Mouse (Mus musculus): ENCODE results near the gene Serpinb6b.
"Not testable (repeated sequence)": the region's sequence is repeated elsewhere in the genome, so short reads cannot be mapped to it uniquely, and the experiment has no call there.

The Serpinb6b gene

DNA sequence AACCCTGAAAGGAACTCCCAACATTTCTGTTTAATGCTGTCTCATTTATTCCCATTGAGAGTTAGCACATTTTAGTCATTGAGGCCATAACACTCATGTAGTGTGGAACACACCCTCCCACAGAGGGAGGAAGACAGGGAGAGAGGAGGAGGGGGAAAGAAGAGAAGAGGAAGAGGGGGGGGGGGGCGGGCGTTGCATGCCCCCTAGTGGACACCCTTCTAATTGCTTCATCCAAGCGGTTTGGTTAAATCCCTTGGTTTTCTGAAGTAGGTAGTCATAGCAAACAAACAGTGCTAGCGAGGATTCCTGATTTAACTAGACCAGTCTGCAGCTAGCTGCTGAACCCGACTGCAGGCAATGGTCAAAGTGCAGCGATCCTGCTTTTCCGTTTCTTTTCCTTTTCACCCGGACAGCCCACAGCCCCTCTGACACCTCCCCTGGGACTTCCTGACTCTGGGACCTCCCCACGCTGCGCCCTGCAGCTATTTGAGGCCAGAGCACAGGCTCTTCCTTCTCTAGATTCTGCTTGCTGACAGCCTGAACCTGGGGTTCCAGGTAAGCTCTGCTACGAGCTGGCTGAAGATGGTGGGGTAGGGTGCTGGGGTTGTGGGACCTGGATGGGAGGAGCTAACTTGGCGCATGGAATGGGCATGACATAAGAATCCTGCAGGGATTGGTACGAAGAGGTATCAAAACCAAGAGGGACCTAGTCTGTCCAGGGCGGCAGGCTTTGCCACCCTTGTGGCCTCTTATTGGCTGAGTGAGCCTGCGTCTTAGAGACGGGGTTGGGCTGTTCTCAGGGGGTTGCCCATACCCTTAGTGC, at the start of gene Serpinb6b:
Gene Serpinb6b (plus strand): TSS at position 221 of the 823 bp plus-strand sequence.
- no peak for DNase-seq (ENCODE audit: extremely low spot score, low read depth, low spot score)

- no peak for DNase-seq (ENCODE audit: extremely low spot score, low read depth, low spot score)
These were observed 42.4 kb upstream of the Serpinb6b start for GRCm38 (mm10) chr13:32922622-32923021.

DNA sequence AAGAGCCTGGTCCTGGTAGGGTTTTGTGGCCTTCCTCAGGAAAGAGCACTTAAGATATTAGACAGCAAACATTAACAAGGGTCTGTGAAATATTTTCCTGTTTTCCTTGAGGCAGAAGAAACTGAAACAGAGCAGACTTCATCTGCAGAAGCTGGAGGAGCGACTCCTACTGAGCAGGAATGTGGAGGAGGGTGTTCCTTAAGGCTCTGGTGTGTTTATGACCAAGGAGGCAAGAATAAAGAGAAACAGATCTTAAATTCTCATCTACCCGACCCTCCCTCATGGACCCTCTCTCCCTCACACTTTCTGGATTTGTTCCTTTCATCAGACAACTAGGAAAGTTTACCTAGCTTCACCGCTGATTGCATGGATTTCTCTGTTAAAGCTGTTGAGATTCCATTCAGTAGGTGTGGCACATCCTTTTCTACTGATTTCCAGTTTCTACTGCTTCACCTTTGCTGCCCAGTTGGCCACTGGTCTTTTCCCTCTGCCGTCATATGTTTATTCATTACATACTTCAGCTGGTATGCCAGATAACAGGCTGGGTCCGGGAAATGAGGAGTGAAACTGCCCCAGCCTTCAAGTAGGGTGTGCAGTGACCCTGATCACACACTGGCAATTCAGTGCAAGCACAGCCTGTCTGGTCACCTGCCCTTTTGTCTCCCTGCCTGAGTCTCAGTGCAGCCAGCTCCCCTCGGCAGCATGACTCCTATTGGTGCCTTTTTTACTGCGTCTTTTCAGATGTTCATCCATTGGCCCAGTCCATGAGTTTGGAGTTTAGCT, 40.2 kb upstream of the Serpinb6b start:
- no peak for DNase-seq (ENCODE audit: extremely low spot score, low read depth, low spot score)

GRCm38 (mm10) chr13:32926661-32927060, 38.3 kb upstream of the Serpinb6b start:
- DNase-seq (ENCODE audit: extremely low spot score, low read depth, low spot score), result no peak

DNA sequence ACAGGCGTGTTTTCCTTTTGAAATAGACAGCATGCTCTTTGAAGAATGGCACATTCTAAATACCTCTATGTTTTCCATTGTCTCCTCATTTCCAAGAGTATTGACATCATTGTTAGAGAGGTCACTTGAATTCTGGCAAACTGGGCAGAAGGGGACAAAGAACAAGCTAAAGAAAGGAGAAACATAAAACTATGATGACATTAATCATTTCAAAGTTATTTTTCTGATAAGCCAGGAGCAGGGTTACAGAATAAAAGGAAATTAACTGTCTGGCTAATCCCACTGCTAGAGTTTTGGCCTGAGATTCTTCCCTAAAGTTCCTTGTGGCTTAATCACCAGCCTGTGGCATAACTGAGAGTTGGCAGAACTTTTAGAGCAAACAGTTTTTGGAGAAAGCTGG, 37.8 kb upstream of the Serpinb6b start:
- no peak for DNase-seq (ENCODE audit: extremely low spot score, low read depth, low spot score)

DNA sequence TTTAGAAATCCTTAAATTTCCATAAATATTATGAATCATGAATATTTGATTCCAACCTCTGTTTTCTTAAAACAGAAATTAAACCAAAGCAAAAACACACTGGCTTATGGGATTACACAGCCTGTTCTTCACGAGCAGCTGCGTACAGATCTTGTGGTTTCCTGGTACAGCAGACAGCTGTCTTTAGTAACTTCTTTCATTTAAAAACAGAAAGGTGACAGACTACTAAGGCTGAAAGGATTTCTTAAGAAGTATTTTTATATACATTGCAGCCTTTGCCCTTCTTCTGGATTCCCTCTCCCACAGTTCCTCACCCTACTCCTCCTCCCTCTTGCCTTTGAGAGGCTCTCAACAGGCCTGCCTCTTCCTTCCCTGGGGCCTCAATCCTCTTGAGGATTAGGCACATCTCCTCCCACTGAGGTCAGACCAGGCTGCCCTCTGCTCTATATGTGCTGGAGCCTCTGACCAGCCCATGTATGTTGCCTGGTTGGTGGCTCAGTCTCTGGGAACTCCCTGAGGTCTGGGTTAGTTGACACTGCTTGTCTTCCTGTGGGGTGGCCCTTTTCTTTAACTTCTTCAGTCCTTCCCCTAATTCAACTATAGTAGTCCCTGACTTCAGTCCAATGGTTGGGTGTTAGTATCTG, 35.8 kb upstream of the Serpinb6b start:
- DNase-seq (ENCODE audit: extremely low spot score, low read depth, low spot score), result no peak

DNA sequence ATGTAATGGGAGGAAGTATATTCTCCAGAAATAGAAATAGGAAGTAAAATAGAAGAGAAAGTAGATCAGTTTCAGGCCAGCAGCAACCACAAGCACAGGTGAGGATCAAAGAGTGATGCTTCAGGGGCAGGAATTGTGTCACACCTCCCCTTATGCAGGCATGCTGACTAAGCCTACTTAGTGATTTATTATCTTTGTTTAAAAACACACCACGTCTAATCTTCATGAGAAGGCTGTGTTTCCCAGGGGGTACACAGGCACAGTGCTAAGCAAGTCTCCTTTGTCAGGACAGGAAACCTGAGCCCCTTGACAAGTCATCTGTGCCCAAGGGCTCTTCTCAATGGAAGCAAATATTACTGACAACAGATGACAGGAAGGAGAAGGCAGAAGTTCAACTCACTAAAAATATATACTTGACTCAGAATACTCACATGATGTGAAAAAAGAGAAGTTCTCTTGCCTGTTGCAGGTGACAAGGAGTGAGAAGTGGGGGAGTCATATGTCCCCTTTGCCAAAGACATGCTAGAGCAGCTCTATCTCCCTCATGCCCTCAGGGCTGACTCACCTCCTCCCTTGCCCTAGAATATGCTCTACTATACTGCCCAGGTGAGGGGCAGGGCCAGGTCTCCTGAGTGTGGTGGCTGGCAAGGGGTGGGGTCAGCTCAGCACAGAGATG, 30.2 kb upstream of the Serpinb6b start:
- no peak for DNase-seq (ENCODE audit: extremely low spot score, low read depth, low spot score)

DNA sequence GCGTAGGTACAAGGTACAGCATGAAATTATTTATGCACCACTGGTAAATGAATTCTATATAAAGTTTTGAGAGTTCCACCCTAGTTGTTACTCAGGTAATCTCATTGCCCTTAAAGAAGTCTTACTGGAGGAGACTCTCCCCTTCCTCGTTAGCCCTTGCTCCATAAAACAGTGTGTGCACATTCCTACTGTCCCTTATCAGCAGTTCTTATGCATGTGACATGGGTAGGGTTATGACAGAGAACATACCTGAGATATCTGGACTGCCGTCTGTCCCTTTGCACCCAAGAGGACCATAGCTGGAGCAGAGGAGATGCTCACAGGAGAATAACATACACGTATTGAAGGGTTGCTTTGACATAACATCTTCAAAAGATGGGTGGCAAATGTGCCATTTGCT, 26.7 kb upstream of the Serpinb6b start:
- not testable (repeated sequence) for DNase-seq (ENCODE audit: extremely low spot score, low read depth, low spot score)

DNA sequence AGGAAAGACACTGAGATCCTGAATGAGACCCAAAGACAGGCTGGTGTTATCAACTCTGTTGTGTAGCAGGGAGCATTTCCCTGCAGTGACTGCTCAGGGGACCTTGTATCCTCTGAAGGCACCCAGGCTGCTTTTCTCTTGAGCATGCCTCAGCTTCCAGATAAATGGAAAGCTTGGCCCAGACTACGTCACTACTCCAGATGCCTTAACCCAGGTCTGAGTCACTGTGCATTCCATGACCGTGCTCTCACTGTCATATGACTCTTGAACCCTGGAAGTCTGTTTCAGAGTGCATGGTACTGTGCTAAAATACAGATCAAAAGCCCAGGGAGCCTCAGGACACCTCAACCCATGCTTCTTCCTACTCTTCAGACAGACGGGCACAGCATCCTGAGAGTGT, 25.8 kb upstream of the Serpinb6b start:
- not testable (repeated sequence) for DNase-seq (ENCODE audit: extremely low spot score, low read depth, low spot score)

DNA sequence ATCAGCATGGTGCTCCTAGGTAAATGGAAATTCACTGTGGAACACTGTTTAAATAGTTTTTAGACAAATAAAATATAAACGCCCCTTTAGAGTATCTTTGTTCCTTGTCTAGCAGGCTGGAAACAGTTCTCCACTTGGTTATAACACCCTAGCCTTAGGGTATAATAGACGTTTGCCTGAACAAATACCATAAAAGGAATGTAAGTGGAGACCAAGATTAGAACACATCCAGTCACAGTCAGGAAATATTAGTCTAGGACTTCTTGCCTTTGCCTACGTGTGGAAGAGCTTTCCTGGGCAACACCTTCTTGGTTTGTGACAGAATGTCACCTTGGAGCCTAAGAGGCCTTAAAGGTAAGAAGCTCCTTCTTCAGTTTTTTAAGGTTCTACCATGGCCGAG, 8.5 kb upstream of the Serpinb6b start:
- no peak for DNase-seq (ENCODE audit: extremely low spot score, low read depth, low spot score)

- no peak for DNase-seq (ENCODE audit: extremely low spot score, low read depth, low spot score)
These were observed 7.1 kb upstream of the Serpinb6b start for GRCm38 (mm10) chr13:32957917-32958316.

GRCm38 (mm10) chr13:32958521-32958920, 6.5 kb upstream of the Serpinb6b start:
- not testable (repeated sequence) for DNase-seq (ENCODE audit: extremely low spot score, low read depth, low spot score)

GRCm38 (mm10) chr13:32963990-32964753, 837 bp upstream of the Serpinb6b start:
- no peak for DNase-seq (ENCODE audit: extremely low spot score, low read depth, low spot score)

DNA sequence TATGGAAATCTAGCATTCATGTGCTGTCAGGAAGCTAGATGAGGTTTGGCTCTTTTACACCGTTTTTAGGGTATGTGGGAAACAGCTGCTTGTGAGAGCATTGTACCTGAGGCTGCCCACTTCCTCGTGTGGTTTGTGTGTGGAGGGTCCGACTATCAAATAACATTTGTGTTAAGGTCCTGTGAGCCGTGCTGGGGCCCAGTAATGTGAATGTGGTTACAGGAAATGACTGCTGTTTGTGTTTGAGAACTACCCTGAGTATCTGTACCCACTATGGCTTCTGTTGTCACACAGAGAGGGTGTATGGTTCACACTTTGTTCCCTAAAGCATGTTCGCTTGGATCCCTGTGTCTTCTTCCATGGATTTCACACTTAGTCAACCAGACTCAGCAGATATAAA, 1.1 kb downstream of the Serpinb6b start:
- DNase-seq (ENCODE audit: extremely low spot score, low read depth, low spot score), result no peak

- DNase-seq (ENCODE audit: extremely low spot score, low read depth, low spot score), result no peak
These were observed 2.2 kb downstream of the Serpinb6b start for GRCm38 (mm10) chr13:32967233-32967632.

DNA sequence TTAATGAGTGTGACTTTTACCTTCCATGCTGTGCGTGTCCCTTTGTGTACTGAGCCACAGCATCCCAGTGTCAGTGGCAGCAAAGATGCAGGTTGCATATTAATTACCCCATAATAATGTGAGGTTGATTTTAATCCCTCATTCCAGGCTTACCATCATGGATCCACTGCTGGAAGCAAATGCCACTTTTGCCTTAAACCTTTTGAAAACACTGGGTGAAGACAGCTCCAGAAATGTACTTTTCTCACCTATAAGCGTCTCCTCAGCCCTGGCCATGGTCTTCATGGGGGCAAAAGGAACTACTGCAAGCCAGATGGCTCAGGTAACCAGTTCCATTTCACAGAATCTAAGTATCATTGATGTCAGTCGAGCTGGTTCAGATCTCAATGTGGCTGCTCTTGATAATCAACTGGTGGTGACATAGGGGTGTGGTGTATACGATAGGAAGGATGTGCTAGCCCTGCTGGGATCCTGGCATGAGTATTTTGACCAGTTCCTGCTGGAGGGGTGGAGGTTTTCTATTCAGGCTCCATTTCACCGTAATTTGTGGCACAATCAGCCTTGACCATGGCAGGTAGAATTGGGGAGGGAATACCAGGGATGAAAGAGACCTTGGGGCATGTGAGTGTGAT, 3.5 kb downstream of the Serpinb6b start:
- DNase-seq (ENCODE audit: extremely low spot score, low read depth, low spot score), result no peak

DNA sequence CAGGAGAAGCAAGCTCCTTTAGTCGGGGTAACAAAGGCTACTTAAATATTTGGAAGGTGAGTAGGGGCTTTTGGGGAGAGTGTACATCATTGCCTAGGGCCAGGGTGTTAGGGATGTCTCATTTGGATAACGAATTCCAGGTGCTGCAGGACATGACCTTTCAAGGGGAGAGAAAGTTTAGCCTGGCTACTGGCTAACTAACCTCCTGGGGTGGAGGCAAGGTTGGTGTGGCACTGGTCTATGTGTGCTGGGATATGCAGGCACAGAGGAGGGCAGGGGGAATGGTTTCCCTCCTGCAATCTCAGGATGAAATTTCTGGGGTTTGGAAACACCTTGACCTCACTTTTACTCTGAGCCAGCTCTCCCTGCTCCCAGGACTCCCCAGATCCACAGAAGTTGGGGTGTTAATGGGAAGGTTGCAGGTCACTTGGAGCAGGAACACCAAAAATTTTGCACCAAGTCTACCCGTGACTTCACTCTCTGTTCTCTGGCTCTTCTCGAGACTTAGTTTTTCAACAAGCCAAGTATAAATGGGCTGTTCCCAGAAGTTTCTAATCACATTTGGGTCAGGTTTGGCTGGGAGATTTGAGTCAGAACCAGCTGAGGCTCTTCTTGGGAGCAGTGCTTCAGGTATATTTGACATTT, 4.1 kb downstream of the Serpinb6b start:
- DNase-seq (ENCODE audit: extremely low spot score, low read depth, low spot score), result no peak

DNA sequence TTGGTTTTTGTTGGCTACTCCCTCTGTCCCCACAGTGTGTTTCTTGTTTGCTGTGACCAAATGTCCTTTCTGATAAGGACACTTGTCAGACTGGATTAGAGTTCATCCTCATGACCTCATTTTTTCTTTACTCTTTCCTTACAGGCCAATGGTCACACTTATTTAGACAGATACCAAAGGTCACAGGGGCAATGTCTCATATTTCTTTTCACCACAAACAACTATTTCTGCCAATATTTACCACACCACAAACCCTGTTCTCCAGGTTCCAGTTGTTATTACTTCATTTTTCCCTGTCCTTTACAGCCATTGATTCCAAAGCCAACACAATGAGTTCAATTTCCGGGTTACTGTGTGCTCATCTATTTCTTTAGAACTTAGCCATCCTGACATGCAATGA, 4.6 kb downstream of the Serpinb6b start:
- DNase-seq (ENCODE audit: extremely low spot score, low read depth, low spot score), result no peak

- DNase-seq (ENCODE audit: extremely low spot score, low read depth, low spot score), result no peak
These were observed 5.8 kb downstream of the Serpinb6b start for GRCm38 (mm10) chr13:32970776-32971175.
